Mouse (Mus musculus) C2C12 (cell line): Measurements from ENCODE around the gene Esrra.

Experiments
- CEBPB ChIP-seq: IDR thresholded peaks from one replicate; pipeline ENCODE4 v1.6.1; 2011; ENCODE audit warnings: low read depth, mild to moderate bottlenecking, control low read depth, moderate library complexity
- CTCF ChIP-seq: IDR thresholded peaks from one replicate; pipeline ENCODE4 v1.5.1; 2011; ENCODE audit not compliant: control insufficient read depth, insufficient read depth, insufficient read length
- MYOD1 ChIP-seq: IDR thresholded peaks from one replicate; pipeline ENCODE4 v1.6.1; 2011; ENCODE audit warnings: low read depth; ENCODE audit not compliant: control insufficient read depth, insufficient read length
- USF1 ChIP-seq: IDR thresholded peaks from one replicate; pipeline ENCODE4 v1.6.1; 2011; ENCODE audit warnings: low read depth, mild to moderate bottlenecking, control low read depth, moderate library complexity

- no peak for TF ChIP-seq CEBPB
- TF ChIP-seq CTCF = no peak
- no peak for TF ChIP-seq MYOD1
- TF ChIP-seq USF1 = no peak
Measured at GRCm38 (mm10) chr19:6951381-6951968, 29.9 kb upstream of the Esrra start.
